Comparison of ENCODE assay signal across 13 mouse cellular contexts in genomic region chr2:128295018-128295424, GRCm38 (mm10).
DNase-seq lines count a peak whose midpoint lies in the region; ATAC-seq and TF ChIP-seq lines count a peak whose summit lies in the region.
"Had no signal": no experiment of that assay in that cellular context is flagged by ENCODE, and none has a peak within 500 bp of the region (broad histone marks: within the 10 kb centered on the region; RNA-seq: fewer than 3 reads in every experiment).

No protein-coding gene starts in this region.

- H3K4me1 ChIP-seq in lung, adult 2 months (ENCODE audit: control insufficient read depth, insufficient read depth, low read length), result peaks cover 6% of the 10 kb centered on the region; the same call in 1 of the 2 replicates
- H3K4me1 ChIP-seq: neural tube, embryonic 12.5 days had no signal

- intact Hi-C loops in left cerebral cortex, adult 2 months (cut with DNase I), result no loop called here

- no peak overlapping the region for H3K27ac ChIP-seq in left cerebral cortex, adult 2 months
- H3K27ac ChIP-seq: neural tube, embryonic 12.5 days had no signal

- peak; percentile 91 for ATAC-seq in granulocyte monocyte progenitor cell, adult 5-6 weeks (replicated peaks; ENCODE audit: poor library complexity, severe bottlenecking)
- peak; percentile 83 for ATAC-seq in monocyte, adult 5-6 weeks (replicated peaks; ENCODE audit: insufficient number of reproducible peaks, low FRiP score, low TSS enrichment, poor library complexity, severe bottlenecking)

- TF ChIP-seq CTCF in lung, adult 2 months (IDR thresholded peaks at IDR 0.05; ENCODE audit: insufficient read depth, low read length), result no peak
- no peak for TF ChIP-seq CTCF in left cerebral cortex, adult 2 months (IDR thresholded peaks at IDR 0.05)

- TF ChIP-seq POLR2A in lung, adult 2 months (IDR thresholded peaks at IDR 0.05; ENCODE audit: borderline replicate concordance, extremely low read depth, low read depth, low read length), result no peak

- DNase-seq in lung, postnatal 25 days (ENCODE audit: low spot score), result peak; percentile 12
- no peak for DNase-seq in lung, adult 2 months
- DNase-seq in thymus, postnatal 25 days, result peak; percentile 73
- no peak for DNase-seq in left cerebral cortex, adult 2 months (ENCODE audit: extremely low spot score in 1 of 2, low spot score in 2 of 2)
- no peak for DNase-seq in urinary bladder, postnatal 14 days (ENCODE audit: low spot score)
- DNase-seq in cerebellum, postnatal 25 days, result no peak
- DNase-seq: adrenal gland, postnatal 25 days; cerebellum, adult 9-10 months; gastrocnemius, postnatal 25 days; lung, postnatal 10 days had no signal

- 56% methylated on average over 11 of the region's 11 CpGs for WGBS in lung, adult 2 months

- H3K4me3 ChIP-seq in lung, adult 2 months (replicated peaks; ENCODE audit: extremely low read depth, low read depth, low read length), result no peak overlapping the region
- no peak overlapping the region for H3K4me3 ChIP-seq in left cerebral cortex, adult 2 months
- H3K4me3 ChIP-seq: neural tube, embryonic 12.5 days had no signal

Comparison
In these comparisons a context has a peak if more than half of its experiments do, and no peak if none do; other contexts are left out.
1. DNase-seq: peak in lung, postnatal 25 days (single experiment) and thymus, postnatal 25 days (single experiment); none in lung, adult 2 months (single experiment), left cerebral cortex, adult 2 months (0 of 2), urinary bladder, postnatal 14 days (single experiment) and cerebellum, postnatal 25 days (0 of 2).